In genomic region chr10:125108986-125109385, GRCm38 (mm10) we compare ENCODE assay signal across 20 mouse cellular contexts.
DNase-seq lines count a peak whose midpoint lies in the region; ATAC-seq lines count a peak whose summit lies in the region.
"Had no signal": no experiment of that assay in that cellular context is flagged by ENCODE, and none has a peak within 500 bp of the region (broad histone marks: within the 10 kb centered on the region; RNA-seq: fewer than 3 reads in every experiment).

No protein-coding gene starts in this region.

- H3K9me3 ChIP-seq in heart, embryonic 12.5 days (replicated peaks) = no peaks in the 10 kb centered on the region; the same call in 1 of the 2 replicates
- H3K9me3 ChIP-seq: embryonic facial prominence, embryonic 10.5 days; forebrain, embryonic 10.5 days; limb, embryonic 10.5 days; liver, embryonic 13.5 days had no signal

- H3K4me1 ChIP-seq in heart, embryonic 12.5 days (replicated peaks) = no peaks in the 10 kb centered on the region
- H3K4me1 ChIP-seq: embryonic facial prominence, embryonic 10.5 days; forebrain, embryonic 10.5 days; limb, embryonic 10.5 days; liver, embryonic 13.5 days had no signal

- H3K4me3 ChIP-seq in heart, embryonic 12.5 days = no peak overlapping the region
- H3K4me3 ChIP-seq: embryonic facial prominence, embryonic 10.5 days; forebrain, embryonic 10.5 days; limb, embryonic 10.5 days; liver, embryonic 13.5 days had no signal

- no peaks in the 10 kb centered on the region for H3K27me3 ChIP-seq in heart, embryonic 12.5 days (replicated peaks)
- H3K27me3 ChIP-seq: liver, embryonic 13.5 days had no signal

- intact Hi-C loops in heart, postnatal 25 days (cut with DNase I) = no loop called here

- no peak for DNase-seq in heart, postnatal 25 days (ENCODE audit: low spot score)
- DNase-seq in ovary, adult 18-20 months (ENCODE audit: low spot score) = peak; percentile 15
- DNase-seq in ovary, postnatal 36 days (ENCODE audit: low spot score) = no peak
- DNase-seq in adrenal gland, postnatal 25 days = peak; percentile 1
- DNase-seq in right cerebral cortex, postnatal 36 days (ENCODE audit: low spot score in 2 of 2) = peak; percentile 7 to 10
- DNase-seq in lung, postnatal 36 days = no peak
- DNase-seq in neural tube, embryonic 10.5 days (ENCODE audit: extremely low spot score, low spot score) = no peak
- DNase-seq: cerebellum, postnatal 25 days; gastrocnemius, postnatal 14 days; kidney, postnatal 10 days; liver, embryonic 13.5 days; thymus, adult 2 months had no signal

- WGBS in heart, embryonic 12.5 days = 60% methylated on average over 1 of the region's 1 CpGs

- no peaks in the 10 kb centered on the region for H3K36me3 ChIP-seq in heart, embryonic 12.5 days
- H3K36me3 ChIP-seq: embryonic facial prominence, embryonic 10.5 days; forebrain, embryonic 10.5 days; G1E; limb, embryonic 10.5 days; liver, embryonic 13.5 days had no signal

- no peak overlapping the region for H3K4me2 ChIP-seq in heart, embryonic 12.5 days
- H3K4me2 ChIP-seq: heart, embryonic 11.5 days; liver, embryonic 13.5 days; midbrain, embryonic 11.5 days had no signal

- ATAC-seq in heart, embryonic 12.5 days (ENCODE audit: insufficient number of reproducible peaks, low FRiP score) = 0 out of 2 replicates have a peak, but pooled peaks have one; percentile 48
- ATAC-seq: lung, postnatal 0 days had no signal

- no peak overlapping the region for H3K9ac ChIP-seq in heart, embryonic 12.5 days
- H3K9ac ChIP-seq: liver, embryonic 13.5 days had no signal

- no peak overlapping the region for H3K27ac ChIP-seq in heart, embryonic 12.5 days (ENCODE audit: poor library complexity, severe bottlenecking)
- H3K27ac ChIP-seq: embryonic facial prominence, embryonic 10.5 days; forebrain, embryonic 10.5 days; limb, embryonic 10.5 days; liver, embryonic 13.5 days had no signal

Comparison
In these comparisons a context has a peak if more than half of its experiments do, and no peak if none do; other contexts are left out.
1. DNase-seq: peak in ovary, adult 18-20 months (single experiment), adrenal gland, postnatal 25 days (single experiment) and right cerebral cortex, postnatal 36 days (2 of 2); none in heart, postnatal 25 days (single experiment), ovary, postnatal 36 days (single experiment), lung, postnatal 36 days (single experiment) and neural tube, embryonic 10.5 days (single experiment).